Mouse (Mus musculus) G1E (cell line): Measurements from ENCODE around the gene Mfap5.

Experiments
- CTCF ChIP-seq: IDR thresholded peaks from 2 replicates; pipeline ENCODE4 v1.5.1; 2012; ENCODE audit warnings: low read depth, low read length, inconsistent platforms, mixed read lengths
- TAL1 ChIP-seq: conservative IDR thresholded peaks from 2 replicates; pipeline ENCODE4 v1.6.1; 2012; ENCODE audit warnings: low read depth, low read length, inconsistent platforms, mixed read lengths

DNA sequence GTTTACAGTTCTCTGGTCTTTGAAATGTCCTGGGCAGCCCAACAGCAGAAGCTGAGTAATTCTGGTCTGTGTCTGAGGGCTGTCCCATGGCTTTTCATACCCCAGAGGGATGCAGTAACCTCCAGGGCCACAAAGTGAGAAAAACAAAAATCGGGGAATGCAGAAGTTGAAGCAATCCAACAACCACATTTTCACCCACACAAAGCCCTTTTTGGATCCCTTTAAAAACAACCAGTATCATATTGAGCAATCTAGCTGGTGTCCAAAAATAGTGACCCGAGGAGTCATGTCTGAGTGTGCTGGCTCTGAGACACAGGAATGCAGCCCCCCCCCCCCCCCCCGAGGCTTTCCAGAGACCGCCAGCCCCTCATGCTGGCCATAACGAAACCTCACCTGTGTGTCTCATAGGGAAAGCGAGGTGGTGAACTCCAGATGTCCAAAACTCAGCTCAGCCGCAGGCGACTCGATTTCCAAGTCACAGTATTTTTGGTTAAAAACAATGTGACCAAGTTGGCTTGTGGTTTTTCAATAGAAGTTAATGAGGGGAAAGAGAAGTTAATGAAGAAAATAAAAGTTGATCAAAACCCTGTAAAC, 39.7 kb downstream of the Mfap5 start:
- TF ChIP-seq CTCF (no peak), TAL1 (no peak)
